Mouse (Mus musculus) embryonic fibroblast, embryonic 13.5 days (primary cell): ENCODE measurements at regions not wholly inside any gene's neighbourhood (a gene's known extent, or its start where the extent isn't known, plus 50 kb on each side); places are given as distances from the start of the nearest gene placed in this dataset.

ENCODE experiments used
- CTCF ChIP-seq: IDR thresholded peaks from 2 replicates; pipeline ENCODE4 v1.5.1; 2011; ENCODE audit warnings: mild to moderate bottlenecking, control low read depth, low read length, moderate library complexity, borderline replicate concordance; ENCODE audit not compliant: insufficient read depth
- POLR2A ChIP-seq: IDR thresholded peaks from 2 replicates; pipeline ENCODE4 v1.6.1; 2011; ENCODE audit warnings: low read depth, mild to moderate bottlenecking, control low read depth, low read length, moderate library complexity

DNA sequence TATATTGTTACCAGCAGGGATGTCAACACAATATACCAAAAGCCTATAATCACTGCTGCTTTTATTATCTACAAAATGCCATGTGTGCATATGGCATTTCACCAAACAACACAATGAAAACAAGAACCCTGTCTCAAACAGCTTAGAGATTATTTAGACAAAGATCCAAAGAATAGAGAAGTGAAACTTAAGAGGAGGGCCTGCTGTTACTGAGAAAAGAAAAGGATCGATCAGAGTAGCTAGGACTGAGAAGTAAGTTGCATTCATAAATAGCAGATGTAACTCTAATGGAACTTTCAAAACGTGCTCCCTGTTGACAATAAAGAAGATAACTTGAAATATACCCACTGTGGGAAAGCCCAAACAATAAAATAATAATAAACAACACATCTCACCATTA is 203.3 kb downstream of the Dnajb9 start:
- no peak for TF ChIP-seq CTCF
- no peak for TF ChIP-seq POLR2A
